ENCODE assay signal across 8 mouse cellular contexts in the genomic region with DNA sequence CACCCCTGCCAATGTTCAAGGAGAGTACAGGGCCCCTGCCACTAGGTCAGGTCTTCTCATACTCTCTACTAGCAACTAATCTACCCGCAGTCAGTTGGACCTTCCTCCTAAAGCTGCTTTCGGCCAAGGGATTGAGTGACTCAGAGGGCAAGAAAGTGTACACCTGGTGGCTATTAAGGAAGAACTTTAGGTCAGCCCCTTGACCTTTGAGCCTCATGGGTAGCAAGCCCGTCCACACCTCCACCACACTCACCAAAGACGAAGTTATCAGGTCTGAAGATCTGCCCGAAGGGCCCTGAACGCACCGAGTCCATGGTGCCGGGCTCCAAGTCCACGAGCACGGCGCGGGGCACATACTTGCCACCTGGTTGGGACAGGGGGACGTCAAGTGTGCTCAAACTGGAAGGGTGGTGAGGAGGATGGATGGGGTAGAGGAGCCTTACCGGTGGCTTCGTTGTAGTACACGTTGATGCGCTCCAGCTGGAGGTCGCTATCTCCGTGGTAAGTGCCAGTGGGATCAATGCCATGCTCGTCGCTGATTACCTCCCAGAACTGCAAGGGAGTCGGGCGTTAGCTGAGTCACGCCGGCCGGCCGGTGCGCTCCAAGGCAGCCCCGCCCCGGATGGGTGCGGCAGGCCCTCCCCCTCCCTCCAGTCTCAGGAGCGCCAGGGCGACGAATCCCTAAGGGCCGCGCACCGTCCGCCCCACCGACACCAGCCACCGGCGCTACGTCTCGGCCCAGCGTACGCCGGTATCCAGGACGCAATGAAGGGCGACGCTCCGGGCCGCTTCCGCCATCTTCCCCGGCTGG. TPM values are rescaled to one million over a fixed set of nuclear protein-coding genes. Genes with fewer than 3 reads are reported as not detected.
DNase-seq lines count a peak whose midpoint lies in the region; ATAC-seq and TF ChIP-seq lines count a peak whose summit lies in the region.

No protein-coding gene starts in this region.

- H3K4me3 ChIP-seq in layer of hippocampus, adult 2 months, result peak overlapping the region; percentile 84
- H3K4me3 ChIP-seq in embryonic facial prominence, embryonic 14.5 days (ENCODE audit: low read depth, low read length), result peak overlapping the region; percentile 91
- H3K4me3 ChIP-seq in heart, embryonic 11.5 days (ENCODE audit: low read depth, low read length), result peak overlapping the region; percentile 71
- peak overlapping the region; percentile 86 for H3K4me3 ChIP-seq in kidney, embryonic 14.5 days (ENCODE audit: low read length)
- H3K4me3 ChIP-seq in liver, embryonic 15.5 days (replicated peaks), result peak overlapping the region; percentile 86
- peak overlapping the region; percentile 81 for H3K4me3 ChIP-seq in neural tube, embryonic 14.5 days (ENCODE audit: low read depth, low read length)

- DNase-seq in layer of hippocampus, adult 2 months (ENCODE audit: low spot score in 2 of 2), result peak; percentile 63 to 69
- DNase-seq in layer of hippocampus, postnatal 14 days (ENCODE audit: low spot score in 2 of 2), result no peak
- DNase-seq in embryonic facial prominence, embryonic 14.5 days (ENCODE audit: low spot score), result peak; percentile 71
- DNase-seq in testis, postnatal 14 days (ENCODE audit: low spot score), result peak; percentile 81

- peak; percentile 10 for ATAC-seq in embryonic facial prominence, embryonic 14.5 days (ENCODE audit: low read depth)
- peak; percentile 71 for ATAC-seq in heart, embryonic 11.5 days (replicated peaks; ENCODE audit: insufficient number of reproducible peaks, low FRiP score, low TSS enrichment)
- ATAC-seq in kidney, embryonic 14.5 days (ENCODE audit: low FRiP score, low TSS enrichment), result peak; percentile 53
- peak; percentile 76 for ATAC-seq in liver, embryonic 15.5 days (ENCODE audit: insufficient read depth)
- peak; percentile 42 for ATAC-seq in neural tube, embryonic 14.5 days (ENCODE audit: low read depth)

- WGBS in embryonic facial prominence, embryonic 14.5 days, result under 1% methylated on average over 49 of the region's 53 CpGs
- 2% methylated on average over 51 of the region's 53 CpGs for WGBS in heart, embryonic 11.5 days (ENCODE audit: insufficient replicate concordance)
- WGBS in kidney, embryonic 14.5 days, result under 1% methylated on average over 50 of the region's 53 CpGs
- WGBS in liver, embryonic 15.5 days (ENCODE audit: insufficient replicate concordance), result under 1% methylated on average over 52 of the region's 53 CpGs
- WGBS in neural tube, embryonic 14.5 days, result 3% methylated on average over 53 of the region's 53 CpGs

- H3K4me1 ChIP-seq in embryonic facial prominence, embryonic 14.5 days (ENCODE audit: control insufficient read depth, insufficient read depth, low read length), result peaks cover 15% of the 10 kb centered on the region
- H3K4me1 ChIP-seq in heart, embryonic 11.5 days (ENCODE audit: control insufficient read depth, insufficient read depth, low read length), result peaks cover 14% of the 10 kb centered on the region
- H3K4me1 ChIP-seq in kidney, embryonic 14.5 days (ENCODE audit: control insufficient read depth, insufficient read depth, low read length), result peaks cover 18% of the 10 kb centered on the region
- H3K4me1 ChIP-seq in liver, embryonic 15.5 days (replicated peaks), result peaks cover 46% of the 10 kb centered on the region
- peaks cover 7% of the 10 kb centered on the region; the same call in 1 of the 2 replicates for H3K4me1 ChIP-seq in neural tube, embryonic 14.5 days (ENCODE audit: control insufficient read depth, insufficient read depth, low read length)

- peaks cover 10% of the 10 kb centered on the region for H3K36me3 ChIP-seq in embryonic facial prominence, embryonic 14.5 days (ENCODE audit: control insufficient read depth, insufficient read depth, low read length)
- no peaks in the 10 kb centered on the region for H3K36me3 ChIP-seq in heart, embryonic 11.5 days (ENCODE audit: control insufficient read depth, insufficient read depth, low read length)
- peaks cover 11% of the 10 kb centered on the region; the same call in 1 of the 2 replicates for H3K36me3 ChIP-seq in kidney, embryonic 14.5 days (ENCODE audit: control insufficient read depth, insufficient read depth, low read length)
- H3K36me3 ChIP-seq in liver, embryonic 15.5 days (replicated peaks), result peaks cover 27% of the 10 kb centered on the region
- no peaks in the 10 kb centered on the region for H3K36me3 ChIP-seq in neural tube, embryonic 14.5 days (ENCODE audit: control insufficient read depth, insufficient read depth, low read length)

- peak overlapping the region; percentile 89 for H3K9ac ChIP-seq in embryonic facial prominence, embryonic 14.5 days (ENCODE audit: low read depth, low read length)
- peak overlapping the region; percentile 81 for H3K9ac ChIP-seq in heart, embryonic 11.5 days (ENCODE audit: low read depth, low read length)
- peak overlapping the region; percentile 76 for H3K9ac ChIP-seq in kidney, embryonic 14.5 days (ENCODE audit: low read depth, low read length)
- peak overlapping the region; percentile 95 for H3K9ac ChIP-seq in liver, embryonic 15.5 days
- peak overlapping the region; percentile 75 for H3K9ac ChIP-seq in neural tube, embryonic 14.5 days (replicated peaks; ENCODE audit: low read depth, low read length)

- H3K4me2 ChIP-seq in embryonic facial prominence, embryonic 14.5 days (ENCODE audit: low read depth, low read length), result peak overlapping the region; percentile 94
- H3K4me2 ChIP-seq in heart, embryonic 11.5 days, result peak overlapping the region; percentile 97
- H3K4me2 ChIP-seq in kidney, embryonic 14.5 days (replicated peaks; ENCODE audit: low read depth, low read length), result peak overlapping the region; percentile 59
- H3K4me2 ChIP-seq in liver, embryonic 15.5 days, result peak overlapping the region; percentile 84
- H3K4me2 ChIP-seq in neural tube, embryonic 14.5 days (ENCODE audit: low read depth, low read length), result peak overlapping the region; percentile 94

- H3K27me3 ChIP-seq in embryonic facial prominence, embryonic 14.5 days (replicated peaks; ENCODE audit: control insufficient read depth, insufficient read depth, low read length), result no peaks in the 10 kb centered on the region
- H3K27me3 ChIP-seq in heart, embryonic 11.5 days (ENCODE audit: control insufficient read depth, insufficient read depth, low read length), result no peaks in the 10 kb centered on the region
- H3K27me3 ChIP-seq in kidney, embryonic 14.5 days (ENCODE audit: control insufficient read depth, insufficient read depth, low read length), result no peaks in the 10 kb centered on the region
- no peaks in the 10 kb centered on the region for H3K27me3 ChIP-seq in liver, embryonic 15.5 days
- H3K27me3 ChIP-seq in neural tube, embryonic 14.5 days (ENCODE audit: control insufficient read depth, insufficient read depth, low read length), result no peaks in the 10 kb centered on the region

- H3K9me3 ChIP-seq in embryonic facial prominence, embryonic 14.5 days (ENCODE audit: control insufficient read depth, low read length), result no peaks in the 10 kb centered on the region
- H3K9me3 ChIP-seq in heart, embryonic 11.5 days (replicated peaks; ENCODE audit: control insufficient read depth, low read length), result no peaks in the 10 kb centered on the region
- H3K9me3 ChIP-seq in kidney, embryonic 14.5 days (ENCODE audit: control insufficient read depth, low read length), result no peaks in the 10 kb centered on the region
- H3K9me3 ChIP-seq in liver, embryonic 15.5 days (replicated peaks), result no peaks in the 10 kb centered on the region
- no peaks in the 10 kb centered on the region for H3K9me3 ChIP-seq in neural tube, embryonic 14.5 days (ENCODE audit: control insufficient read depth, low read length)

- no peak for TF ChIP-seq CTCF in layer of hippocampus, adult 2 months (conservative IDR thresholded peaks at IDR 0.05)

- peak overlapping the region; percentile 95 for H3K27ac ChIP-seq in layer of hippocampus, adult 2 months
- H3K27ac ChIP-seq in embryonic facial prominence, embryonic 14.5 days (replicated peaks; ENCODE audit: low read depth, low read length), result peak overlapping the region; percentile 91
- H3K27ac ChIP-seq in heart, embryonic 11.5 days (ENCODE audit: low read depth, low read length), result peak overlapping the region; percentile 91
- peak overlapping the region; percentile 92 for H3K27ac ChIP-seq in kidney, embryonic 14.5 days (ENCODE audit: low read depth, low read length)
- peak overlapping the region; percentile 100 for H3K27ac ChIP-seq in liver, embryonic 15.5 days (replicated peaks)
- peak overlapping the region; percentile 86 for H3K27ac ChIP-seq in neural tube, embryonic 14.5 days (ENCODE audit: low read depth, low read length)

RNA-seq across cellular contexts. Expression of a gene that starts 0.6 kb away (rescaled TPM):
- total RNA-seq in layer of hippocampus, adult 2 months (2021), result 100 to 1,000 TPM; 305 to 309 TPM
- 100 to 1,000 TPM; 415 to 455 TPM for total RNA-seq in layer of hippocampus, postnatal 14 days (2021)
- polyA plus RNA-seq in embryonic facial prominence, embryonic 14.5 days (2014; fragmentation: Nextera tagmentation; extraction: Ambion mirVana), result 429 and 461 TPM in 2 replicates
- polyA plus RNA-seq in heart, embryonic 11.5 days (2014; fragmentation: Nextera tagmentation; extraction: Ambion mirVana), result 449 and 481 TPM in 2 replicates
- 532 and 565 TPM in 2 replicates for polyA plus RNA-seq in kidney, embryonic 14.5 days (2014; fragmentation: Nextera tagmentation; extraction: Ambion mirVana)
- polyA plus RNA-seq in liver, embryonic 15.5 days (2015; fragmentation: Nextera tagmentation; extraction: Ambion mirVana), result 695 and 769 TPM in 2 replicates
- polyA plus RNA-seq in neural tube, embryonic 14.5 days (2014; fragmentation: Nextera tagmentation; extraction: Ambion mirVana), result 361 and 387 TPM in 2 replicates

RNA-seq across cellular contexts. Expression of a gene that starts 5.3 kb away (rescaled TPM):
- total RNA-seq in layer of hippocampus, adult 2 months (2021), result not detected
- total RNA-seq in layer of hippocampus, postnatal 14 days (2021), result not detected
- polyA plus RNA-seq in embryonic facial prominence, embryonic 14.5 days (2014; fragmentation: Nextera tagmentation; extraction: Ambion mirVana), result not detected in 2 replicates
- polyA plus RNA-seq in heart, embryonic 11.5 days (2014; fragmentation: Nextera tagmentation; extraction: Ambion mirVana), result 0.44 TPM in 1 of 2 replicates, not detected in the other
- polyA plus RNA-seq in kidney, embryonic 14.5 days (2014; fragmentation: Nextera tagmentation; extraction: Ambion mirVana), result 0.55 TPM in 1 of 2 replicates, not detected in the other
- 1.0 TPM in 1 of 2 replicates, not detected in the other for polyA plus RNA-seq in liver, embryonic 15.5 days (2015; fragmentation: Nextera tagmentation; extraction: Ambion mirVana)
- polyA plus RNA-seq in neural tube, embryonic 14.5 days (2014; fragmentation: Nextera tagmentation; extraction: Ambion mirVana), result 0.91 TPM in 1 of 2 replicates, not detected in the other

RNA-seq across cellular contexts. Expression of a gene that starts 9.4 kb away (rescaled TPM):
- total RNA-seq in layer of hippocampus, adult 2 months (2021), result under 1 TPM in 1 of 2 experiments, not detected in 1; 0.33 TPM
- total RNA-seq in layer of hippocampus, postnatal 14 days (2021), result not detected
- polyA plus RNA-seq in embryonic facial prominence, embryonic 14.5 days (2014; fragmentation: Nextera tagmentation; extraction: Ambion mirVana), result not detected in 2 replicates
- not detected in 2 replicates for polyA plus RNA-seq in heart, embryonic 11.5 days (2014; fragmentation: Nextera tagmentation; extraction: Ambion mirVana)
- 0.49 and 0.54 TPM in 2 replicates for polyA plus RNA-seq in kidney, embryonic 14.5 days (2014; fragmentation: Nextera tagmentation; extraction: Ambion mirVana)
- polyA plus RNA-seq in liver, embryonic 15.5 days (2015; fragmentation: Nextera tagmentation; extraction: Ambion mirVana), result not detected in 2 replicates
- not detected in 2 replicates for polyA plus RNA-seq in neural tube, embryonic 14.5 days (2014; fragmentation: Nextera tagmentation; extraction: Ambion mirVana)

RNA-seq across cellular contexts. Expression of a gene that starts 10.3 kb away (rescaled TPM):
- not detected for total RNA-seq in layer of hippocampus, adult 2 months (2021)
- total RNA-seq in layer of hippocampus, postnatal 14 days (2021), result not detected
- not detected in 2 replicates for polyA plus RNA-seq in embryonic facial prominence, embryonic 14.5 days (2014; fragmentation: Nextera tagmentation; extraction: Ambion mirVana)
- not detected in 2 replicates for polyA plus RNA-seq in heart, embryonic 11.5 days (2014; fragmentation: Nextera tagmentation; extraction: Ambion mirVana)
- polyA plus RNA-seq in kidney, embryonic 14.5 days (2014; fragmentation: Nextera tagmentation; extraction: Ambion mirVana), result 0.34 and 0.57 TPM in 2 replicates
- not detected in 2 replicates for polyA plus RNA-seq in liver, embryonic 15.5 days (2015; fragmentation: Nextera tagmentation; extraction: Ambion mirVana)
- not detected in 2 replicates for polyA plus RNA-seq in neural tube, embryonic 14.5 days (2014; fragmentation: Nextera tagmentation; extraction: Ambion mirVana)

RNA-seq across cellular contexts. Expression of a gene that starts 12.6 kb away (rescaled TPM):
- 10 to 100 TPM; 57.0 to 58.5 TPM for total RNA-seq in layer of hippocampus, adult 2 months (2021)
- 10 to 100 TPM; 50.7 to 51.7 TPM for total RNA-seq in layer of hippocampus, postnatal 14 days (2021)
- 76.8 and 94.4 TPM in 2 replicates for polyA plus RNA-seq in embryonic facial prominence, embryonic 14.5 days (2014; fragmentation: Nextera tagmentation; extraction: Ambion mirVana)
- 62.9 and 69.0 TPM in 2 replicates for polyA plus RNA-seq in heart, embryonic 11.5 days (2014; fragmentation: Nextera tagmentation; extraction: Ambion mirVana)
- polyA plus RNA-seq in kidney, embryonic 14.5 days (2014; fragmentation: Nextera tagmentation; extraction: Ambion mirVana), result 72.7 and 101 TPM in 2 replicates
- 35.9 and 40.6 TPM in 2 replicates for polyA plus RNA-seq in liver, embryonic 15.5 days (2015; fragmentation: Nextera tagmentation; extraction: Ambion mirVana)
- polyA plus RNA-seq in neural tube, embryonic 14.5 days (2014; fragmentation: Nextera tagmentation; extraction: Ambion mirVana), result 74.7 and 86.2 TPM in 2 replicates

Comparison
In these comparisons a context has a peak if more than half of its experiments do, and no peak if none do; other contexts are left out.
1. DNase-seq: peak in layer of hippocampus, adult 2 months (2 of 2), embryonic facial prominence, embryonic 14.5 days (single experiment) and testis, postnatal 14 days (single experiment); none in layer of hippocampus, postnatal 14 days (0 of 2).
2. ATAC-seq: peak in every context shown above with its lines; median percentile 76 in liver, embryonic 15.5 days; 71 in heart, embryonic 11.5 days; 53 in kidney, embryonic 14.5 days; 42 in neural tube, embryonic 14.5 days; 10 in embryonic facial prominence, embryonic 14.5 days.
3. Peak in every context shown above with its lines, with median percentiles within 50 percentile points of each other: H3K27ac ChIP-seq, H3K4me3 ChIP-seq, H3K4me2 ChIP-seq and H3K9ac ChIP-seq.